Mouse (Mus musculus) adrenal gland, adult 8-10 months (tissue): ENCODE measurements at regions not wholly inside any gene's neighbourhood (a gene's known extent, or its start where the extent isn't known, plus 50 kb on each side); places are given as distances from the start of the nearest gene placed in this dataset.
"Not testable (repeated sequence)": the region's sequence is repeated elsewhere in the genome, so short reads cannot be mapped to it uniquely, and the experiment has no call there.

Source experiments
- DNase-seq: peaks from one replicate; pipeline ENCODE4 v3.0.0; 2022

- no peak for DNase-seq
These were observed 579.0 kb downstream of the Kcna4 start for GRCm38 (mm10) chr2:107869304-107869958.

DNA sequence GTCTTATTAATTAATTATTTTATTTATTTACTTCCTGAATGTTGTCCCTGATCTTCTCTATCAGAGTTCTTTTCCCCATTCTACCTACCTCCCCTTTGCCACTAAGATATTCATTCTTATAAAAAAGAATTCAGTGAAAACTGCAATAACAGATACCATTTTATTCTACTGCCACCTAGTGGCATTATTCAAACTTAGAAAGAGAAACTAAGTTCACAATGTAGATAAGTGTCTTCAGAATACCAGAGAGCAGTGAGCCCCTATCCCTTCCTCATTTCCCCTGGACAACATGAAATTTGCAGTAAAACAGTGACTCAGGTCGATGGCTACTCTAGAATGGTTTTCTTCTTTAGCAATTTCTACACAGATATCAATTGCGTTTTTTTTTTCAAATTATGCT lies 589.2 kb downstream of the Kcna4 start:
- DNase-seq = no peak

DNA sequence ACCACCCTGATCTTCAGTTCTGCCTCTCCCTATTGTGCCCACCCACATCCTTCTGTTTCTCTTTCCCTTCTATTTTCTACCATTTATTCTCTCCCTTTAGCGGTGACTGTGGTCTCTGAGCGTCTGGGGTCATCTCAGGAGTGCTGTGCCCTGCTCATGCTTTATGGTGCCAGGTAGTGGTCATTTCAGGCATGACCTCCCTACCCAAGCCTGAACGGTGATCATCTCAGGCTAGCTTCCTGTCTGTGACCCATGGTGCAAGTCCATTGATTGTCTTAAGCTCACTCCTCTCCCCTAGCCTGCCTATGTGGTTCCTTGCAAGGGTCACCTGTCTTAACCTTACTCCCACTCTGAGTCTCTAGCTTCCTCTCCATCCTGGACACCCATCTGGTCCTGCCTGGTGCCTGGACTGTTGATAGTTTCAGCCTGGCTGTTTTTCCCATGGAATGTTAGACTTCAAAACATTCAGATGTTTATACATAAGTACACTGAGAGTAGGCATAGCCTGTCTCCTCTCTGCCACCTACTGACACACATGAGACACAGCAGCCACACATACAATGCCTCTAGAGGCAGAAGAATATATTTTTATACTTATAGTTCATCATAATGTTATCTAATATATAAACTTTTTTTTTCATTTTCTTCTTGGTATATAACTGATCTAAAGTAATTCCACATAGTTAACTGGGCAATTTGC lies 595.8 kb downstream of the Kcna4 start:
- no peak for DNase-seq

GRCm38 (mm10) chr2:107888245-107888644 lies 597.8 kb downstream of the Kcna4 start:
- no peak for DNase-seq

GRCm38 (mm10) chr2:107925116-107925515 lies 634.7 kb downstream of the Kcna4 start:
- DNase-seq = no peak

GRCm38 (mm10) chr2:107926606-107927005 lies 636.2 kb downstream of the Kcna4 start:
- peak; percentile 9 for DNase-seq

DNA sequence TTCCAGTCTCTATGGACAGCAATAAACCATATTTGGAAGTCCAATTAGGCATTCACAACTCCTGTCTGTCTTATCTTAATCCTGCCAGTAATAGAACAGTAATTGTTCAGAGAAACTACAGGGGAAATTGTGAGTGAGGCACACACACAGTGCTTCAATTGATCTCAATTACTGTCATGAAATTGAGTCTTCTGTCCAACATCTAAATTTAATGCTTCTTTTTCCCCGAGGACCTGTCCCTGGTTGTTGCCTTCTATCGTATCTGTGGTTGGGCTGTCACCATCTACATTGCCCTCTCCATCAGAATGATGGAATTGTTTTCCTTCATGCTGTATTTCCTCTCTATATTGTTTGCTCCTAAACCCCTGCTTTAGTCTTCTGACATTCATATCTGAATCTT lies 644.9 kb downstream of the Kcna4 start:
- no peak for DNase-seq

DNA sequence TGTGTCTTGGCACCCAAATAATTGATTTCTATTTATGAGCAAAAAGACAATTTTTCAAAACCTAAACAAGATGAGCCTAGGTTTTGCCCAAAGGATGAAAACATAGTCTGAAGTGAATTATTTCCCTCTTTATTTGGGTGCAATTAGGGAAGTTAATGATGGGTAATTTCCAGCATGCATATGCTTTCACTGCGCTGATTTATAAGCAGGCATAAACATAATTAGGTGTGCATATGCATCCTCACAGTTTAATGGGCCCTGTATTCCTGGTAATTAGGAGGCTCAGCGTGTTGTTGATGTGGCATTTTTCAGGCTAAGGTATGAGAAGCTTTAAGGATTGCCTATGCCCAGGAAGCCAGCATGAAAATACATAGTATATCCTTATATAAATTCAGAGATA lies 645.3 kb downstream of the Kcna4 start:
- DNase-seq = no peak

DNA sequence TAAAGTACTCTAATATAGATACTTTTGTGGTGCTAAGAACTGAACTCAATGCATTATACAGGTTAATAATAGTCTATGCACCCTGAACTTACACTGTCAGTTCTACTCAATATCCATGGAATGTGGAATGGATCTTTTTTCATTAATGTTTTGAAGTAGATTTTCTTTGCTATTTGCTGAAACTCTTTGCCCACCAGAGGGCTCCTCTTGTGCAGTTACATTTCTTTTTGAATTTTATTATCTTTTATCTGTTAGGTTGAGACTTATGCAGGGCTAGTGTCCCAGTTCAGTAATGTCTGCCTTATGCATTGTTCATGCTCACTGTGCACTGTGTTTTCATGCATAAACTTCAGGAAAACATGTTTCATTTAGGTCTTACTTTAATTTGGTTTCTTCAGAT lies 650.9 kb downstream of the Kcna4 start:
- DNase-seq = no peak

DNA sequence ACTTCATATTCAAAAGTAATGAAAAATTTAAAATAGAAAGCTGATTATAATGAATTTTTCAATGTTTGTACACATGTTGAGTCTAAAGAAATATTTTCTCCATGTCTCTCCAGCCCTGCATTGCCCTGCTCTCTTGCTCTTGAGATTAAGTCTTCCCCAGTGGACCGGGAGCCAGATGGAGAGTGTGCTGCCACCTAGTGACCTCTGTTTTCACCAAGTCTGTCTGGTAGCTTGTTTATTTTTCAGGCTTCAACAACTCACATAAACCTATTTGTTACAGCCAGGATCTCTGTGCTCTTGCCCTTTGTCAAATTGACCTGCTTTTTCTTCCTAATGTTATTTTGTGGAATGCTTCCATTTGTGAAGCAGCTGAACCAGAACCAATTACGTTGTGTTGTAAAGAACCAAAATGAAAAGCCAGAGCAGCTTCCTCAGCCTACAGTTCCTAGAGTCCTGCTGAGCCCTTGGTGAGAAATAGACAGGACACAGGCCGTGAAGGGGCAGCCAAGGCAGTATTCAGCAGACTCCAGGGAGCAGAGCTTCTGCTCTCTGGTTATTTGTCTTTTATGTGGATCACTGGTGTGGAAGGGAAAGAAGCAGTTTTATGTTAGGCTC lies 655.5 kb downstream of the Kcna4 start:
- DNase-seq = no peak

DNA sequence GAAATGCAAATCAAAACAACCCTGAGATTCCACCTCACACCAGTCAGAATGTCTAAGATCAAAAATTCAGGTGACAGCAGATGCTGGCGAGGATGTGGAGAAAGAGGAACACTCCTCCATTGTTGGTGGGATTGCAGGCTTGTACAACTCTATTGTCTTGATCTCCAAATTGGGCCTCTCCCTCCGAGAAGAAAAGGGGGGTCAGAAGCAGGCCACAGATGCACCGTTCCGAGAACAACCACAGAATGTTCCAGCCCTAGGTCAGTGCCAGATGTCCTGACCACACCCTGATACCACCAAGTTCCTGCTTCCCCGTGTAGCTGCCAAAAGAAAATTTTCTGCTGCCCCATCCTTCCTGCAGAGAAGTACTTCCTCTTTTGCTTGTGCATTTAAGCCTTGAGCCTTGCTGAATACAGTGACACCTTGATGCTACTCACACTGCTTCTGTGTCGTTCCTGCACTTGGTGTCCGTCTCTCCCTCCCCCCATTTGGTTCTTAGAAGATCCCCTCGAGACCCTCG lies 665.2 kb downstream of the Kcna4 start:
- DNase-seq = not testable (repeated sequence)

- not testable (repeated sequence) for DNase-seq
These were observed 673.5 kb downstream of the Kcna4 start for GRCm38 (mm10) chr2:107963921-107964320.

DNA sequence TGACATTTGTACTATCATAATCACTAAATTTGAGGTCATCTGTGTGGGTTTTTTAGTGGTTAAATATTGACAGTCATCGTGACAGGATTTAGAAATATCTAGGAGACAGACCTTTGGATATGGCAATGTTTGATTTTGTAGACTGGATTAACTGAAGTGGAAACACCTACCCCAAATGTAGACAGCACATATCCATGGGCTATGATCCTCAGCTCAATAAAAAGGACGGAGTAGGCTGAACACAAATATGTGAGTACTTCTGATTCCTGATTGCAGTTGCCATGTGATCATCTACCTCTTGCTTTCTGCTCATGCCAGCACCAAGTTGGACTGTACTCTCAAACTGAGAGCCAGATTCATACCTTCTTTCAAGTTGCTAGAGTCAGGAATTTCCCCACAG lies 674.4 kb downstream of the Kcna4 start:
- DNase-seq = no peak

- no peak for DNase-seq
These were observed 675.2 kb downstream of the Kcna4 start for GRCm38 (mm10) chr2:107965336-107966306.

- DNase-seq = no peak
These were observed 678.1 kb downstream of the Kcna4 start for GRCm38 (mm10) chr2:107968526-107968925.

GRCm38 (mm10) chr2:107969526-107969925 lies 679.1 kb downstream of the Kcna4 start:
- DNase-seq = no peak

DNA sequence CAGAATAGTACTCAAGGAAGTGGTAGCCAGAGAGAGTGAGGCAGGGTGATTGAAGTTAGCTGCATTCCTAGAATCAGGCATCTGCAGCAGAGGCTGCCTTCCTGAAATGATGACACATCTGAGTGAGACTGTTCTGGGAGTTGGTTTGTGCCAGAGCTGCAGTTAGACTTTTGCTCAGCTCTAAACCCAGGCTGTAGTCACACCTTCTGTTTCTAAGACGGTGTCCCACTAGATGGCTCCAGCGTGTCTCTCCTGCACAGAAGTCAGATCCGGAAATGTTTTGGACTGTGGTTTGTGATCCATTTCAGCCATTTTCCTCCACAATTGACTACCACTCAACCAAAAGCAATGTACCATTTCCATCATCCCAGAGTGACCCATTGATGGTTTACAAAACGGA lies 683.1 kb downstream of the Kcna4 start:
- no peak for DNase-seq

DNA sequence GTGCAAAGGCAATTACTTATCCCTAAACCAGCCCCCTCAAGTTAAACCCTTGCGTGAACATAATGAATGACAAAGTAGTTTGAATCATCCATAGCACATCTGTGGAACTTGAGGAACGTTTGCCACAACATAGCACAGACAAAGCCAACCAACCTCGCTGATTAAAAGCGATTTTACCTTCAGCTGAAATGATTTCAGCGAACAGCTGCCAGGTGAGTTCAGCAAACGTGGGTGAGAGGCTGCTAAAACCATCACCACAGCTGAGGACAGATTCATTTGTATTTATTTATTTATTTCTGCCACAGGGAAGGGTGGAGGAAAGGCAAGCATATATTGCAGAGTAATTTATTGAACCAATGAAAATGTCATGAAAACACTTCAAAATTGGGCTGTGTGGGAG lies 704.4 kb downstream of the Kcna4 start:
- no peak for DNase-seq

DNA sequence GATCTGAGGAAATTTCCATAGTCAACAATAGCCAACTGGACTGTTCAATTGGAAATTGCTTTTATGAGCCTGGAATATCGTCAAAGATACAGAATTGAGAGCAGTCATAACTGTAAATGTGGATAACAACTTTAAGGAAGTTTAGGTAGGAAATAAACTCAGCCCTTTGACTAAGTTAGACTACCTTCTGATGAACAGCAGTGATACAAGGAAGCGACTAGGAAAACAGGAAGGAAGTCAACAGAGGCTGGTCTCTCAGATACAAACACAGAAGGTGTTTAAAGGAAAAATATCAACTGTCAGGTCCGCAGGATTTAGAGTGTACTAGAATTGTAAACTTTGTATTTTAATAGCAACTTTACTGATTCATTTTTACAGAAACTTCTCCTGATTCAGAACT lies 721.1 kb downstream of the Kcna4 start:
- no peak for DNase-seq

- no peak for DNase-seq
These were observed 732.8 kb downstream of the Kcna4 start for GRCm38 (mm10) chr2:108023206-108023605.

DNA sequence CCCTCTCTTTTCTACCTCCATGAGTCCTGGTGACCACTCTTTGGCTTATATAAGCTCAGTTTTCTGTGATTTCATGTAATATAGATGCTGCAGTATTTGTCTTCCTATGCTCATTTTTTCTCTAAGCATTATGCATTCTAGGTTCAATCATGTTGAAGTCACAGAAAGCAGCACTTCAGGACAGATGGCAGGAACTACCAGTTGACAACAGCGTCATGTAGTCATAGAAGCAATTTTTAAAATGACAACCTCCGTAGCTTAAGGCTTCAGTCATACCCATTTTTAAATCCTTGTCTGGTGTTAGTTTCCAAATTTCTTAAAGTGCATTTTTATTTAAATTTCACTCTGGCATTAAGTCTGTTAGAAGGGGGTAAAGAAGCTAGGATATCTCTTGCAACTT lies 740.2 kb downstream of the Kcna4 start:
- no peak for DNase-seq

DNA sequence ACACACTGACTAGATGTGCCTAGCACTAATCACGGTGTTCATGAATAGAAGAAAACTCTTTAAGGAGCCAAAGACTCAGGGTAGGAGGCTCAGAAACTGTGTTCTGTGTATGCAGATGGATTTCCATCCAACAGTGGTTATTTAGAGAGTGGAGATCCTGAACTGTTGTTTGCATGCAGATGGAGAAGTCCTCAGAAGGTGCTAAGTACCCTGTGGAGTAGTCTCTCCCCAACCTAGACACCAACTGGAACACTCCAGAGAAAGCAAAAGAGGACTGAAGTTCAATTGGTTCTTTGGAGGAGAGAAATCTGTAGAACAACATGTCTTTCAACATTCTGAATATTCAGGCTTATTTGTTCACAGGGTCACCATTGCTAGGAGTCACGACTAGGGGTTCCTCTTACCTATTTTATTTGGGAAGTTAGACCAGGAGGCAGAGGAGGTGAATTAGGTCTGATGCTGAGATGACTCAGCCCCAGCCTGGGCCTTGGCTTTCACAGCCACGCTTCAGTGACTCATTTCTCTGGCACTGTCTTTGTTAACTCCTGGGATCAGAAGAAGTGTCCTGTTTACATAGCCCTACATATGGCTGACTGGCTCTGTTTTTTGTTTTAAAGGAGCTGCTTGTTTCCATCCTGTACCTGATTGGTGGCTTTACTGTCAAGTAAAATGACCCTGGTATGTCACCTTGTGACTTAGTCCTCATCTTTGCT lies 742.0 kb downstream of the Kcna4 start:
- peak; percentile 12 for DNase-seq
